Mouse (Mus musculus): Measurements from ENCODE around the gene Rpia. TPM values are rescaled to one million over a fixed set of nuclear protein-coding genes. Genes with fewer than 3 reads are reported as not detected.

The Rpia gene
- total and polyA plus RNA-seq, 2 experiments from 2014 or later, result 1.2 to 22.6 TPM

DNA sequence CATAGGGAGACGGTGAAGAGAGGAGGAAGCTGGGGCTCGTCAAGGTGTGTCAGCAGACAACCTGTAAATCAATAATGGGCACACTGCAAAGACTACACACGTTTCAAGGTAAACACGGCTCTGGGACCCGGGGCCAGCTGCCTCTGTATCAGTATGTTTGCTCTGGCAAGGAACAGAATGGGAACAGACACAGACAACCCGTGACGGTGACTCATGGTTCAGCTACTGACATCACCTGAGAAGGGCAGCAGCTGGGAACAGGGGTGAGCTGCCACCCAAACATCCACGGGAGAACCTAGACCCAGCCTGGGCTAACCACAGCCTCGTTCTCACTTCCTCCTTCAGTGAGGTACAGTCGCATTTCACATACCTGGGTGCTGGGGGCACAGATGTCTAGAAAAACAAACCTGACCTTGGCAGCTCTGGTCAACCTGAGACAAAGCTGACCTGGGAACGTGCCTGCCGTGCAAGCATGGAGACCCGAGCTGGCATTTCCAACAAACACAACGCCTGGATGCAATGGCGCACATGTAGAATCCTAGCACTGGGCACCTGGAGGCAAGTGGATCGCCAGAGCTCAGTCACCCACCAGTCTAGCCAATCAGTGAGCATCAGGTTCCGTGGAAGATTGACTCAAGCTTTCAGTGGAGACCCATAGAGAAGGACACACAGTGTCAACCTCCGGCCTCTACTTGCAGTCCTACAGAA, 22.0 kb upstream of the Rpia start:
- H3K4me1 ChIP-seq (ENCODE audit: insufficient read depth), result no peaks in the 10 kb centered on the region
- no peak for TF ChIP-seq CTCF (IDR thresholded peaks at IDR 0.05; ENCODE audit: low read depth)
- no peaks in the 10 kb centered on the region for H3K36me3 ChIP-seq (ENCODE audit: insufficient read depth)
- H3K27ac ChIP-seq (ENCODE audit: low read depth, low read length), result no peak overlapping the region
- no peak overlapping the region for H3K9ac ChIP-seq
- H3K27me3 ChIP-seq (ENCODE audit: insufficient read depth, low read length), result no peaks in the 10 kb centered on the region
- ATAC-seq (no peak), DNase-seq (no peak)
- H3K4me3 ChIP-seq (ENCODE audit: low read depth, low read length), result no peak overlapping the region
- H3K9me3 ChIP-seq (ENCODE audit: low read length), result no peaks in the 10 kb centered on the region
- no peak overlapping the region for H3K4me2 ChIP-seq (ENCODE audit: low read depth)
- WGBS, result 88% methylated on average over 18 of the region's 18 CpGs

DNA sequence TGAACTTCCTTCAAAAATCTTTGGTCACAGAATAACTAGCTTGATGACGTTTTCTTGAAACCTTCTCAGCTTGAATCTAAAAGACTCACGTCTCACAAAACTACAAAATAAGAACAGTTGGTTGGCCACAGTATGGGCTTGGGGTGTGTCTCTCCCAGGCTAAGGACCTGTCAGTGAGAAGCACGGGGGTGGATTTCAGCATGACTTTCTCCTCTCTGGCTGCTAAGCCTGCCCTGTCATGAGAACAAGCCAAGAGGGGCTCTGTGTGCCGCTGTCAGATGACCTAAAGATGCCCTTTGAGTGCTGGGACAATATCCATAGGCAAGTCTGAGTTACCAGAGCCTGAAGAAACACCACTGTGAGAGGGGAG, 20.5 kb upstream of the Rpia start:
- DNase-seq (no peak), ATAC-seq (no peak)
- H3K36me3 ChIP-seq (ENCODE audit: insufficient read depth), result no peaks in the 10 kb centered on the region
- no peak overlapping the region for H3K4me3 ChIP-seq (ENCODE audit: low read depth, low read length)
- no peaks in the 10 kb centered on the region for H3K27me3 ChIP-seq (ENCODE audit: insufficient read depth, low read length)
- no peaks in the 10 kb centered on the region for H3K9me3 ChIP-seq (ENCODE audit: low read length)
- TF ChIP-seq CTCF (IDR thresholded peaks at IDR 0.05; ENCODE audit: low read depth), result no peak
- no peaks in the 10 kb centered on the region for H3K4me1 ChIP-seq (ENCODE audit: insufficient read depth)
- H3K9ac ChIP-seq, result no peak overlapping the region
- WGBS, result 55% methylated on average over 4 of the region's 4 CpGs
- H3K27ac ChIP-seq (ENCODE audit: low read depth, low read length), result no peak overlapping the region
- H3K4me2 ChIP-seq (ENCODE audit: low read depth), result no peak overlapping the region

DNA sequence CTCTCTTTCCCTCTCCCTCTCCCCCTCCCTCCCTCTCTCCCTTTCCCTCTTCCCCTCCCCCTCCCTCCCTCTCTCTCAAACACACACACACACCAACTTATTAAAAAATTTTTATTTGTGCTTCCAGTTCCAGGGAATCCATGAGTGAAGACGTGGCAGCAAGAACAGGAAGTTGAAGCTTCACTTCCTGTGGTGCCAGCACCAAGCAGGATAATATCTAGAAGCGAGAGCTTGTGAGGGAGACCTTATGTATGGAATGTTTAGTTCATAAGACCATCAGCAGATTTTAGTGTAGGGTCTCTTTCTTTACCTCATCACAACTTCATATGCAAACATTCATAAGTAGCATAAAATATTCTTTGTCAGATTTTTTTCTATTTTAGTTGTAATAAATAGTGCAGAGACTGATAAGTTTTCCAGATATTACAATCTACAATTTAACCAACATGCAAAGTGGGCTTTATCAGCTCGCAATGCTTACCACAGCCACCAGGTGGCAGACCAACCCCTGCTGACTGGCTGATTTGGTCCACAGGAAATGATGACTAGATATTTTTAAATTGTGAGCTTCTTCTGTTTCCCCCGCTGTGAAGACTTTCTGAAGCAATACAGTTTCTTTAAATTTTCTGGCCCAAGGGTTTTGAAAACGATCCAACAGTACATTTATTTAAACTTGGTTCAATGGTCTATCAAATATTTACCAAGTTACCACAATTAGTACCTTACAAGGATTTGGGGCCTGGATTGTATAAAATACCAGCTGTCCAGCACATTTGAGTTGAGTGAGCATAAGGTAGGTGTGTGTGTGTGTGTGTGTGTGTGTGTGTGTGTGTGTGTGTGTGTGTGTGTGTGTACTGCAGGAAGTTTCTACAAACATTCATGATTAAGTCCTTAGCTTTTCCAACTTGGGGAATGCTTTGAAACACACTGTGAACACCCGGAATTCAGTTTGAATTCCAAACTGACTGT, 19.8 kb upstream of the Rpia start:
- H3K27ac ChIP-seq (ENCODE audit: low read depth, low read length), result no peak overlapping the region
- peak; percentile 73 for ATAC-seq
- no peaks in the 10 kb centered on the region for H3K4me1 ChIP-seq (ENCODE audit: insufficient read depth)
- 21% methylated on average over 6 of the region's 6 CpGs for WGBS
- H3K4me2 ChIP-seq (ENCODE audit: low read depth), result no peak overlapping the region
- H3K4me3 ChIP-seq (ENCODE audit: low read depth, low read length), result no peak overlapping the region
- no peak overlapping the region for H3K9ac ChIP-seq
- no peaks in the 10 kb centered on the region for H3K9me3 ChIP-seq (ENCODE audit: low read length)
- TF ChIP-seq CTCF (IDR thresholded peaks at IDR 0.05; ENCODE audit: low read depth), result peak; percentile 91
- no peaks in the 10 kb centered on the region for H3K27me3 ChIP-seq (ENCODE audit: insufficient read depth, low read length)
- peak; percentile 87 for DNase-seq
- no peaks in the 10 kb centered on the region for H3K36me3 ChIP-seq (ENCODE audit: insufficient read depth)

DNA sequence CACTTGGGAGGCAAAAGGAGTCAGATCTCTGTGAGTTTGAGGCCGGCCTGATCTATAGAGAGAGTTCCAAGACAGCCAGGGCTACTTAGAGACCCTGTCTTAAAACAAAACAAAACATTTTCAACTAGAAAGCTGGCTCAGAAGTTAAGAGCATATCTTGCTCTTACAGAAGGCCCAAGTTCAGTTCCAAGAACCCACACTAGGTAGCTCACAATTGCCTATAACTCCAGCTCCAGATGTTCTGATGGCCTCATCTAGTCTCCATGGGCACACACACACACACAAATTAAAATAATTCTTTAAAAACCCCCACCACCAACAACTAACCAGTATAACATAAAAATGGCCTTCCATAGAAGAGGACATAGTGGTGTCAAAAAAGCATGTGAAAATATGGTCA, 18.5 kb upstream of the Rpia start:
- no peaks in the 10 kb centered on the region for H3K27me3 ChIP-seq (ENCODE audit: insufficient read depth, low read length)
- ATAC-seq (no peak), DNase-seq (no peak)
- H3K4me2 ChIP-seq (ENCODE audit: low read depth), result no peak overlapping the region
- no peak for TF ChIP-seq CTCF (IDR thresholded peaks at IDR 0.05; ENCODE audit: low read depth)
- H3K9me3 ChIP-seq (ENCODE audit: low read length), result no peaks in the 10 kb centered on the region
- H3K9ac ChIP-seq, result no peak overlapping the region
- H3K4me1 ChIP-seq (ENCODE audit: insufficient read depth), result no peaks in the 10 kb centered on the region
- WGBS, result 90% methylated on average over 1 of the region's 1 CpGs
- H3K36me3 ChIP-seq (ENCODE audit: insufficient read depth), result no peaks in the 10 kb centered on the region
- H3K27ac ChIP-seq (ENCODE audit: low read depth, low read length), result no peak overlapping the region
- no peak overlapping the region for H3K4me3 ChIP-seq (ENCODE audit: low read depth, low read length)

DNA sequence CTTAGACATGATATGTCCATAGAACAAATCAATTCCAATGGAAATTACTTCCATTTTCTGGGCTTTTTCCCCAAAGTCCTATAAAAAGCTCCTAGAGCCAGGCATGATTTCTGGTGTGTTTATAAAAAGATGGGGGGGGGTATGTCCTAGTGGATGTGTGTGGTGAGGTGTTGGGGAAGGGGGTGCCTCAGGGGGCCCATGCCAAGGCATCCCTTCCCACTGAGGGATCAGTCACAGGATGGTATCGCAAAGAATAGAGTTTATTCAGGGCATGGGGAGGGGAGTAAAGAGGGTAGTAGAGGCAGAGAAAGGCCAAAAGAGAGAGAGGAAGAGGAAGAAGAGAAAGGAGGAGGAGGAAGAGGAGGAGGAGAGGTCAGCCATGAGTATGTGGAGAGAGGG, 14.5 kb upstream of the Rpia start:
- ATAC-seq (no peak), DNase-seq (no peak)
- Histone ChIP-seq H3K9me3 (ENCODE audit: low read length) (no peaks in the 10 kb centered on the region), H3K9ac (no peak overlapping the region), H3K4me1 (ENCODE audit: insufficient read depth) (no peaks in the 10 kb centered on the region), H3K36me3 (ENCODE audit: insufficient read depth) (no peaks in the 10 kb centered on the region), H3K4me3 (ENCODE audit: low read depth, low read length) (no peak overlapping the region), H3K27ac (ENCODE audit: low read depth, low read length) (no peak overlapping the region), H3K4me2 (ENCODE audit: low read depth) (peak overlapping the region; percentile 35; the same call in 1 of the 2 replicates), H3K27me3 (ENCODE audit: insufficient read depth, low read length) (no peaks in the 10 kb centered on the region)
- TF ChIP-seq CTCF (IDR thresholded peaks at IDR 0.05; ENCODE audit: low read depth), result no peak
- WGBS, result 52% methylated on average over 1 of the region's 1 CpGs

DNA sequence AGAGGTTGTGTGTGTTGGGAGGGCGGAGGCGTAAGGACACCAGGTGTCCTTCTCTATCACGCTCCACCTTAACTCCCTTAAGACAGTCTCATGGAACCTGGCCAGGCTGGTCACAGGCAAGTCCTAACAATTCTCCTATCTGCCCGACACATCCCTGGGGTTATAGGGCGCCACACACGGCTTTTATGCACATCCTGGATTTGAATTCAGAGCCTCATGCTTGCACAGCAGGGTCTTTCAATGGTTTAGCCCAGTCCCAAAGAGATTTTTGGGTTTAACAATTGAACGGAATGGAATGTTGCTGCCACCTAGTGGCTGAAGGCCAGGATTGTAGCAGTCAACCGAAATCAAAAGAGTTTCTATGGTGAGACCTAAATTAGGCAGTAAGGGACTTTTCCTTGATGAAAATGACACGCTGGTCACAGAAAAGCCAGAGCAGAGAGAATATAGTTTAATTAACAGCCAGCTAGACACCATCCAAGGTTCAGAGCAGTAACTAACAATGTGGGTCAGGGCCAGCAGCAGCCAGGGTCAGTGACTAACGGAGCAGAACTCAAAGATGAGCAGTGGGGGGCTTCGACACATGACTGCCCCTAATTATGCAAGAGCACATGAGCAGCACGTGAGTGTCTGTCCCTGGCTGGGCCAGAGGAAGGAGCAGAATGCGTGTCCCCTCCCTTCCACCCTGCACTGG, 13.9 kb upstream of the Rpia start:
- WGBS, result 8% methylated on average over 13 of the region's 13 CpGs
- H3K4me2 ChIP-seq (ENCODE audit: low read depth), result peak overlapping the region; percentile 35
- no peak overlapping the region for H3K9ac ChIP-seq
- no peaks in the 10 kb centered on the region for H3K4me1 ChIP-seq (ENCODE audit: insufficient read depth)
- no peaks in the 10 kb centered on the region for H3K36me3 ChIP-seq (ENCODE audit: insufficient read depth)
- no peak overlapping the region for H3K27ac ChIP-seq (ENCODE audit: low read depth, low read length)
- DNase-seq (peak; percentile 92), ATAC-seq (peak; percentile 83)
- TF ChIP-seq CTCF (IDR thresholded peaks at IDR 0.05; ENCODE audit: low read depth), result peak; percentile 90
- 0 out of 2 replicates have a peak overlapping the region, but pooled peaks have one; percentile 11 for H3K4me3 ChIP-seq (ENCODE audit: low read depth, low read length)
- H3K27me3 ChIP-seq (ENCODE audit: insufficient read depth, low read length), result no peaks in the 10 kb centered on the region
- no peaks in the 10 kb centered on the region for H3K9me3 ChIP-seq (ENCODE audit: low read length)

Measured in forebrain, postnatal 0 days (tissue).